Mouse (Mus musculus): ENCODE results near the gene Angpt4.
A peak's percentile ranks its signal among the peaks of the same experiment; 100 is the strongest.

The Angpt4 gene

DNA sequence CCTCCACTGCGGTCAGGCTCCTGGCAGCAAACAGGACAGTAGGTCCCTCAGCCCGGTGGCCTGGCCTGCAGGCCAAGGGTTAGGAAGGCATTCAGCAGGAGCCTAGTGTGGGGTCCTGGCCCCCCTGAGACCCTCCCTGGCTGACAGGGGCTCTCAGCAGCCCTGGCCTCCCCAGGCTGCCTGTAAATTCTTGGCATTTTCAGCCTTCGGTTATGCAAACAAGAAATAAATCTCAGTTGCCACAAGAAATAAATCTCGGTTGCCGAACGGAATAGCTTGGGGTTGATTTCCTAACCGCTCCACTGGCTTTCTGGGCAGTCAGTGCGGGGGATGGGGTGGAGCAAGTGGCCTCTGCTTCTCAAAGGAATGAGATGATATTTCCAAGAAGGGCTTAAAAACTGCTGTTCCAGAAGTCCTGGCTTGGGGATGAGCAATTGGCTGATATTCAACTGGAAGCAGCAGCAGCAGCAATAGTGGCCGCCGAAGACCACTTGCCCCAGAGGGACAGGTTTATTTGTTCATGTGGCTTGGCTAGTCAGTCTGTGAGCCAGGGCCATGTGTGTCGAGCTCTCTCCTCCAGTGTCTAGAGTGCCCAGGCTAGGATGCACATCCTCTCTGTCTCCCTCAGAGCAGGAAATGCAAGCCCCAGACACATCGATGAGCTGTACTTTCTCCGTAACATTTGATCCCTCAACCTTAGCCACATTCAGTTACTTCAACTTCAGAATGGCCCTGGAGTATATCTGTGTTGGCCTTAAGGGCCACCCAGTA, 5.2 kb downstream of the Angpt4 start:
- DNase-seq: no peak

DNA sequence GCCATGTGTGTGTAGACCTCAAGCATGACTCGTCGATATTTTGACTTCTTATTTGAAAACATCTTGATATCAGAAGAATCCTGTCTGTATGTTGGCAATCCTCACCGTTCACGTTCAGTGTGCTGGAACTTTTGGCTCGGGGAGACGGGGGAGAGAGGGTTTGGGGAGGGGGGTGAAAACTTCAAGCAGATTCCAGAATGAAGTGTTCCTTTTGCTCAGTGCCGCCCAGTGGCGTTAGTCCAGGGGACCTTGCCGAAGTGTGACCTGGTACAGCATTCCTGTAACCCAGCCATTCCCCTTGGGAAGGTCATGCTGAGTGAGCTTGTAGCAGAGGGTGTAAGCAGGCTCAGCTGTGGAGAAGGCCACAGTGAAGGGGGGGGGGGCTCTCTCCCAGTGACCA, 8.1 kb downstream of the Angpt4 start:
- no peak for DNase-seq

DNA sequence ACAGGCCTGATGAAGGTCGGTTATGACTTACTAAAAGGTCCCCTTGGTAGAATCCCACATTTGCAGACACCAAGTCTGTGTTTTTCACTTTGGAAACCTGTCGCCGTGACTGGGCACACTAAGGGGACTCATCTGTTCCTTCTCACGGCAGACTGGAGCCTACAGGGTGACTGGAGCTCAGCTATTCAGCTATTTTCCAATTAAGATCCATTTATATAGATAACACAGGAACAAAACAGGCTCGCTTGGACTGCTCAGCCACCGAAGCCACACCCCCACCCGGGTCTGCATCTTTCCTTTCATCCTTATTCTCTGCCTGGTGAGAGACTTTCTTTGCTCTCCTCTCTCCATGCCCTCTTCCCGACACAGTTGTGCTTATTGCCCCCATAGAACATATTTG, 10.1 kb downstream of the Angpt4 start:
- no peak for DNase-seq

- DNase-seq: no peak
These were observed 10.6 kb downstream of the Angpt4 start for GRCm38 (mm10) chr2:151921596-151921995.

DNA sequence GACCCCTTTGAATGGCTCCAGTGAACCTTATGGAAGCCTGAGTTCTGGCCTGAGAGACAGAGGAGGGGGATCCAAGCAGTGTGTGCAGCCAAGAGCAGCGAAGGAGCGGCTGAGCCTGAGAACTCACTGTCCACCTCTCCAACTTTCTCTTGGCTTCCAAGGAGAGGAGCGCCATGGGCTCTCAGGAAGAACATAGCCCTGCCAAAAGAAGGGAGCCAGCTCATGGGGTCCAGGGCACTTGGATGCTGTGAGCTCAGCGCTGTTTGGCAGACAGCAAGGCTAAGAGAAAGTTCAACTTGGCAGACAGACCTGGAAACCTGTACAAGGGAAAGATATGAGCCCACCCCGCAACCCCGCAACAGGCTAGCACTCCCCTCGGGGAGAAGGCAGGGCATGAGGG, 13.3 kb downstream of the Angpt4 start:
- no peak for DNase-seq

DNA sequence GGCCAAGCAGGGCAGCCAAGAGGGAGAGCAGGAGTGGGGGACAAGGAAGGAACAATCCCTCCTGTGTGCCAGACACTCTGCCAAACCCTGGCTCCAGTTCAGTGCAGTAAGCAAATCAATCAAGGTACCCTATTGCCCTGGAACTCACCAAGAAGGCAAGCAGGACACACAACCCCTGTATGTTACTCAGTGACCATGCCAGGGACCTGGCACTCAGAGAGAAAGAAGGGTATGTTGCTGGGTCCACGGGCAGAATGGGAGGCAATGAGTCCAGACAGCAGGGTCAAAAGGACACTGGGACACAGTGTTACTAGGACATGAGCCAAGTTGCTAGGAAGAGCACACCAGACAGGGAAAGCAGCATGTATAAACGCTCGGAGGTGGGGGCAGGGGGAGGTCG, 14.7 kb downstream of the Angpt4 start:
- no peak for DNase-seq

GRCm38 (mm10) chr2:151927103-151927502, 16.1 kb downstream of the Angpt4 start:
- no peak for DNase-seq

DNA sequence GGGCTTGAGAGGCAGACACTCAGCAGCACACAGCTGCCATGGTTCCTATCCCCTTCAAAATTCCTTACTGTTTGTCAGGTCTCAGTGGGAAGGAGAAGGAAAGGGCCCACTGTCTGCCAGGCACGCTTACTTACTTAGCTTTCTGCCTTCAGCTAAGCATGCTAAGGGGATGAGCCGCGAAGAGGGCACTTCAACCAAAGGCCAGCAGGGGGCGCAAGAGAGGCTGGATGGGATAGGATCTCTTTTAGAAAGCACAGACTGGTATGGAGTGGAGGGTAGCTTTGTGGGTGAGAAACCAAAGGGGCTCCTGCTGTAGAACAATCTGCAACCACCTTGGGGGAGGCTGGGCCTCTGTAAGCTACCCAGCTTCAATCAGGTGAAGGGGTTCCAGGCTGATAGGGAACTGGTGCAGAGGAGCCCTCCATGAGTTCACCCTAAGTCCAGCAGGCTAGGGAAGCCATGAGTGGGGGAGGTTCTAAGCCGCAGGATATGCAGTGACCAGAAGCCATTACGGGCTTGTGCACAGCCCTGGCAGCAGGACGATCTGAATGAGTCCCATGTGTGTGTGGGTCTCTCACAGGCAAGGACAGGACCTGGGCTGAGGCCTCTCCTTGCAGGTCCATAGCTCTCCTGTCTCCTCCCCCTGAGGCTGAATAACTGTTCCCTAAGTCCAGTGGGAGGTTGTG, 19.5 kb downstream of the Angpt4 start:
- DNase-seq: peak; percentile 85

GRCm38 (mm10) chr2:151937893-151938292, 26.9 kb downstream of the Angpt4 start:
- DNase-seq: no peak

GRCm38 (mm10) chr2:151938780-151939200, 27.8 kb downstream of the Angpt4 start:
- DNase-seq: peak; percentile 52

DNA sequence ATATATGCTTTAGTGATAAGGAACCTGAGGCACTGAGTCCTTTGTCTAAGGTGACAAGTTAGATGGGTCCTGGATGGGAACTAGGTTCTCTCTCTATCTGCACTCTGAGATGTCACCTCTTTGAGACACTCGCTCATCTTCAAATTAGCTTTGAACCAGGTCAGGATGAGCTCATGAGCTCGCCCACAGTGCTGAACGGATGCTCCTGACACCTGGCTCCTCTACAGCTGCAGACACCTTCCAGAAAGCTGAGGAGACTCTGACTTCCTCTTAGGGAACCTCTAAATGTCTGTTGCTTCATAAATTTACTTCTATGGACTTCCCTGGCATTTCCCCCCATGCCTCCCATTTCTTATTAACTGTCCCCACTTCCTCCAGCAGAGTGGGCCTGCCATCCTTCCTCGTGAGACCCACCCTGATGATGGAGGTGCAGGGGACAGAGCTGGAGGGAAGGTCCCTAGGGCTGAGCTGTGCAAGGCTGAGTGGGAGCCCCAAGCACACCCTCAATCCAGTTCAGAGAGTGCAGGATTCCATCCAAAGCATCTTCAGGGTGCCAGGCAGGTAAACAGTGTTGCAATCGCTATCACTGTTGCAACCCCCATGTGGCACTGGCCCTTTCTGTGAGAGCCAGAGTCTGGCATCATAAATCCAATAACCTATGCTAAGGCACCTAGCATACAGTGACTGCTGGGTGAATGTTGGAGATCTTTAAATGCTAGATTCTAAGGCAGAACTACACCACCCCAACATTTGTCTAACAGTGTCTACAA, 28.8 kb downstream of the Angpt4 start:
- no peak for DNase-seq

DNA sequence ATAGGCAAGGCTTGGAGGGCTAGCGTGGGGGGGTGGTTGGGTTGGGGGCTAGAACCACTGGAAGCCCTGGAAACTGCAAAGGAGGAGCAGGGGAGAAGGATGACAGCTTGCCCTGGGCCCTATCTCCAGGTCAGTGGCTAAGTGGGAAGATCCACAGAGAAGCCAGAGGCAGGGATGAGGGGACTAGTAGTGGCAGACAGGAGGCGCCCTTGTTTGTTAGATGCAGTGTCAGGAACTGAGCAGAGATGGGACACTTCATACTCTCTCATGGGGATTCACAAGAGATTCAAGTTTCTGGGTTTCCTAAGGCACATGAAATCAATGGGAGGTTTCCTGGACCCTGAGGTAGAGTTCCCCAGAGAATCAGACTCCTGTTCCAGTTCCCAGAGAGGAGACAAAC, 30.3 kb downstream of the Angpt4 start:
- no peak for DNase-seq

GRCm38 (mm10) chr2:151944106-151944505, 33.1 kb downstream of the Angpt4 start:
- DNase-seq: no peak

- no peak for DNase-seq
These were observed 36.6 kb downstream of the Angpt4 start for GRCm38 (mm10) chr2:151947617-151948016.

DNA sequence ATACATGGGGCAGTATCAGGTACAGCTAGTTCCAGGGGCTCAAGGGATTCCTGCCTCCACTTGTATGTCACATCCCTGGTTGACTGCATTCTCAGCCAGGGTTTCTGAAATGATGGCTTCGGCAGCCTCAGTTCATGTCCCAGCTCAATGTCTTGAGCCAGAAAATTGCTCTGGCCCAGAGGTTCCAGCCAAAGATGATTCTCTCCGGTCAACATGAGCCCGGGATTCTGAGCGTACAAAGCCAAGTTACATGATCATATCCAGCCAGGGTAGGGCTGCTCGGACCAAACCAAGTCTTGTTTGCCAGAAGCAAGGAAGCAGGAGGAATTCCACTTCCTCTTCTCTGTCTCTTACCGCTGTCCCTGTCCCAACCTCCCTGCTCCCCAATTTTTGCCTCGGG, 37.3 kb downstream of the Angpt4 start:
- no peak for DNase-seq

GRCm38 (mm10) chr2:151949082-151949774, 38.2 kb downstream of the Angpt4 start:
- no peak for DNase-seq

DNA sequence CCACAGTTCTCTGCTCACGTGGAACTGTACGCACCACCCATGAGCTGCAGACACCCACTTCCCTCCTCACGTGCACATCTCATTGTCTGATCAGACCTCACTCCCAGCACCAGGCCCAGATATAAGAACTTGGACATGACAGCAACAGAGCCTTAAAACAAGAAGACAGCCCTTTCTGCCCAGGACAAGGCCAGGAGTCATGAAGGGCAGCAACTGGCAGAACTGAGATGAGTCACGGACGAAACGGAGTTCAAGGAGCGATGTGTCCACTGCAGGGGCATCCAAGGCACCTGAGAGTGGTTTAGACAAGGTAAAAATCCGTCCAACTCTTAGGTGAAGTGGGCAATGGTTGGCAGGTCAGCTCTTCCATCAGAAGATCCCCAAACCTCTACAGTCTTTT, 42.7 kb downstream of the Angpt4 start:
- DNase-seq: no peak

- no peak for DNase-seq
These were observed 45.6 kb downstream of the Angpt4 start for GRCm38 (mm10) chr2:151956500-151957137.

DNA sequence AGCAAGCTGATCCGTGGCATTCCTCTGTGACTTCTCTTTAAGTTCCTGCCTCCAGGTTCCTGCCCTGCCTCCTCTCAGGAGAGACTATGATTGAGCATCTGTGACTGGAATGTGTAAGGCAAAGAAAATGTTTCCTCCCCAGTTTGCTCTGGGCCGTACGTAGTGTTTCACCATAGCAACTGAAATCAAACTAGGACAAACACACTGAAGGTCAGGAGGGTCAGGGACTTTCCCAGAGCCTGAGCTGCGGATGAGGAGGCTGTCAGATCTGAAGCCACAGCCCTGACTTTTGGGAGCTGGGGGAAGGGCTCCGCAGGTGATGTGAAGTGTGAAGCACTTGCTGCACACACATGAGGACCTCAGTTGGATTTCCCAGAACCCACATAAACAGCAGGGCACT, 48.3 kb downstream of the Angpt4 start:
- DNase-seq: no peak

DNA sequence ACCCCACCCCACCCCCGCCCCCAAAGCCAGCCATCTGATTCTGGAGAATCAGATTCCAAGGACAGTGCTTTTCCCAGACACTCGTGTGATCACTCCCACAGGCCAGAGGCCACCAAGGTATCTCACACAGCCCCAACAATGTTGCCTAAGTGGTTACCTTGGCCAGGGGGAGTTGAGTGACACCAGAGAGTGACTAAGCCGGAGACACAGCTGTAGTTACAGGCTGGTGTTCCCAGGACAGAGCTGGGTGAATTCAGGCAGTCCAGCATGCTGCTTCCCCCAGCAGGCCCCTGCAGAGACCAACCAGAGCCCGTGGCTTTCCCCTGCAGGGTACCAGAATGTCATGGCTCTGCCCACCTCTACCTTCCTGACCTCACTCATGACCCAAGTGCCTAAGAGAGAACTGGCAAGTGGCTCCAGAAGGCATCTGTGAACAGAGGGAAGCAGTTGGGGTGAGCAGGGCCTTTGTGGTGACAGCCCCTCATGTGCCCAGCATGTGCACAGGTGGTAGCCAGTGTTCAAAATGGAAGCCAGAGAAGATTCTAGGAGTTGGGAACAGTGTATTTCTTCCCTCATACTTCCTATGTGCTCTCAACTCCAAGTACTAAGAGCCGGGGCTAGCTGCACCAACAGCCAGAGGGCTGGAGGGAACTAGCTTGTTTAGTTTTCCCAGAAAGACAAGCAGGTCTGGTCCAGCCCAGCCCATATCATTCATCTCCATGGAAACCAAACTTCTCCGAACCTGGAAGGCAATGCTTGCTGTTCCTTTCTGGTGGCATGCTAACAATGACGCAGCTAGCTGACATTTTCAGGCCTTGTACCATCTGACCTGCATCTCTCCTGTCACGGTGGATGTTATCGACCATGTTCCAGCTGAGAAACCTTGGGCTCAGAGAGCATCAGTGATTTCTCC, 50.5 kb downstream of the Angpt4 start:
- DNase-seq: no peak

DNA sequence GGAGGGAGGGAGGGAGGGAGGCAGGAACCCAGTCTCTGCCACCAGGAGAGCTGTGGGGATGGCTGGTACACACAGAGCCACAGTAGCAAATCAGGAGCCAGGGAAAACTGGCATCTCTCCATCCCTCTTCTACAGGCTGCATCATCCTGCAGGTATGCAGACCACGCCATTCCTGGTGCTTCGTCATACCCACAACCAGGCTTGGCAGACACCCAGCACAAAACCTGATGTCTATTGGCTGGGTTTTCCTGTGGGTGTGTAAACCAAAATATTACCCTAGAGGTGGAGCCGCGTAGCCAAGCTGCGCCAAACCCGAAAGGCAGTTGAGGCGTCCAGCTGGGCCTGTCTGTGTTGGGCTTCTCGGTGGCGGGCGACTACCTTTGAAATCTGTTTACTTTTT, 51.5 kb downstream of the Angpt4 start:
- peak; percentile 91 for DNase-seq

DNA sequence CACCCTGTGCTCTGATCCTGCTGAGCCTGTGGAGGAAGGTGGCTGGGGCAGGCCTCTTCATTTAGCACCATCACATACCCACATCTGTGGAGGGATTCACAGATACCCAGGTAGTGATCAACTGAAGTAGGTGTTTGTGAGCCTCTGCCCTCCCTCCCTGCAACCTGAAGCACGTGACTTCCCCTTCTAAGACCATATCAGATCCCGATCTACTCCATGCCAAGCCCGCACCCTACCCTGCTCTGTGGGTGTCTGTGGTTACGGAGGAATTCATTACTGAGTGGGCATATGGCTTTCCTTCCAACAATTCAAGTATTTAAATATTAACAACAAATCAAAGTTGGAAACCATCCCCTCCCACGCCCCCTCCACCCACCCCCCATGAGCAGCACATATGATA, 52.3 kb downstream of the Angpt4 start:
- DNase-seq: no peak

Measured in cerebellum, adult 9-10 months (tissue).